Mouse (Mus musculus) neural tube, embryonic 11.5 days (tissue): ENCODE results near the gene Dppa3. TPM values are rescaled to one million over a fixed set of nuclear protein-coding genes. Genes with fewer than 3 reads are reported as not detected.
A peak's percentile ranks its signal among the peaks of the same experiment; 100 is the strongest.

ENCODE experiments used
- ATAC-seq: fragments of 200-750 bp; cut with Nextera tagmentation; 2 replicates; pipeline ENCODE4 v1.8.0; 2017; ENCODE audit warnings: moderate number of reproducible peaks, mild to moderate bottlenecking, moderate TSS enrichment, moderate library complexity; ENCODE audit not compliant: insufficient read depth, low FRiP score, low TSS enrichment
- DNase-seq: peaks from one replicate; pipeline ENCODE4 v3.0.0-alpha.2; 2015; ENCODE audit warnings: low spot score
- H3K27ac ChIP-seq: fragments of 300-500 bp; sonication (generic); 2 replicates; pipeline ENCODE4 v1.5.1; 2014; ENCODE audit warnings: low read depth, mild to moderate bottlenecking, low read length
- H3K27me3 ChIP-seq: fragments of 300-500 bp; sonication (generic); 2 replicates; pipeline ENCODE4 v1.6.1; 2014; ENCODE audit warnings: mild to moderate bottlenecking, low read length, mixed read lengths; ENCODE audit not compliant: control insufficient read depth, insufficient read depth
- H3K36me3 ChIP-seq: fragments of 300-500 bp; sonication (generic); 2 replicates; pipeline ENCODE4 v1.6.1; 2014; ENCODE audit warnings: mild to moderate bottlenecking, low read length, moderate library complexity, mixed read lengths; ENCODE audit not compliant: control insufficient read depth, insufficient read depth
- H3K4me1 ChIP-seq: fragments of 300-500 bp; sonication (generic); 2 replicates; pipeline ENCODE4 v1.6.1; 2014; ENCODE audit warnings: low read length, mixed read lengths; ENCODE audit not compliant: control insufficient read depth, insufficient read depth
- H3K4me2 ChIP-seq: fragments of 300-500 bp; sonication (generic); 2 replicates; pipeline ENCODE4 v1.6.1; 2014; ENCODE audit warnings: low read depth, mild to moderate bottlenecking, moderate library complexity
- H3K4me3 ChIP-seq: fragments of 300-500 bp; sonication (generic); 2 replicates; pipeline ENCODE4 v1.5.1; 2014; ENCODE audit warnings: low read depth, low read length
- H3K9ac ChIP-seq: fragments of 300-500 bp; sonication (generic); 2 replicates; pipeline ENCODE4 v1.6.1; 2014; ENCODE audit warnings: mild to moderate bottlenecking, low read length
- H3K9me3 ChIP-seq: fragments of 300-500 bp; sonication (generic); 2 replicates; pipeline ENCODE4 v1.6.1; 2016; ENCODE audit warnings: low read length; ENCODE audit not compliant: control insufficient read depth
- WGBS: fragments of 180-500 bp; shearing (Covaris S2); extraction: QIAGEN DNeasy Blood & Tissue Kit; methylation state at CpG from one replicate; pipeline ENCODE4 v1.1.7; 2014; 5-methylcytosine and 5-hydroxymethylcytosine counted together
- polyA plus RNA-seq: library from polyadenylated mRNA; unstranded; fragments of >200 nt; fragmentation: Nextera tagmentation; extraction: Ambion mirVana; gene quantifications from 2 replicates; pipeline ENCODE4 v1.2.1, GENCODE M21; 2014

Dppa3 gene
- polyA plus RNA-seq, 1 experiment from 2014 or later = not detected

DNA sequence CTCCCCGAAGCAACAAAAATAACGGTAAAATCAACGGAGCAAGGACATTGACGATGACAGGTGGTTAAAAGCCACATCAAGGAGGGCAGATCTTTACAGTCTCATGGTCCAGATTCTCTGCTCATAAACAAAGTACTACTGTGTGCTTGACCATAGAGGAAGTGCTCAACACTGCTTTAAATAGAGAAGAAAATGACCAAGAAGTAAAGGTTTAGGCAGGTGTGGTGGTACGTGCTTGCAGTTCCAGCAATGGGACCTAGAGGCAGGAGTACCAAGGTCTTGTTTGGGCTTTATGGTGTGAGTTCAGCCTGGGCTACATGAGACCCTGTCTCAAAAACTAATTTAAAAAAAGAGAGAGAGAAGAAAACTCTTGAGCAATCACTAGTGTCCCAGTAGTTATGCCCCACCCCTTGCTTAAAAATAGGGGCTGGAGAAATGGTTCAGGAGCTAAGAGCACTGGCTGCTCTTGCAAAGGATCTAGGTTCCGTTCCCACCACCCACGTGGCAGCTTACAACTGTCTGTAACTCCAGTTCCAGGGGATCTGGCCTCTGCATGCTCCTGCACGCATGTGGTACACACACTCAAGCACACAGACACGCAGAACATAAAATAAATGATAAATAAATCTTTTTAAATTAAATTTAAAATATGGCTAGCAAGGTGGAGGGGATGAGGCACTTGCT is 27.0 kb upstream of the Dppa3 start:
- H3K4me1 ChIP-seq = no peaks in the 10 kb centered on the region
- no peak overlapping the region for H3K27ac ChIP-seq
- no peaks in the 10 kb centered on the region for H3K27me3 ChIP-seq
- H3K9me3 ChIP-seq = no peaks in the 10 kb centered on the region
- WGBS = 89% methylated on average over 9 of the region's 9 CpGs
- H3K9ac ChIP-seq = no peak overlapping the region
- no peak overlapping the region for H3K4me3 ChIP-seq
- no peak for DNase-seq
- H3K36me3 ChIP-seq = no peaks in the 10 kb centered on the region
- no peak for ATAC-seq
- no peak overlapping the region for H3K4me2 ChIP-seq

GRCm38 (mm10) chr6:122600066-122600646 is 26.1 kb upstream of the Dppa3 start:
- Histone ChIP-seq H3K4me1 (no peaks in the 10 kb centered on the region), H3K4me2 (no peak overlapping the region), H3K27me3 (no peaks in the 10 kb centered on the region), H3K27ac (no peak overlapping the region), H3K4me3 (no peak overlapping the region), H3K36me3 (no peaks in the 10 kb centered on the region), H3K9ac (no peak overlapping the region), H3K9me3 (no peaks in the 10 kb centered on the region)
- ATAC-seq (no peak), DNase-seq (no peak)
- 86% methylated on average over 7 of the region's 7 CpGs for WGBS

DNA sequence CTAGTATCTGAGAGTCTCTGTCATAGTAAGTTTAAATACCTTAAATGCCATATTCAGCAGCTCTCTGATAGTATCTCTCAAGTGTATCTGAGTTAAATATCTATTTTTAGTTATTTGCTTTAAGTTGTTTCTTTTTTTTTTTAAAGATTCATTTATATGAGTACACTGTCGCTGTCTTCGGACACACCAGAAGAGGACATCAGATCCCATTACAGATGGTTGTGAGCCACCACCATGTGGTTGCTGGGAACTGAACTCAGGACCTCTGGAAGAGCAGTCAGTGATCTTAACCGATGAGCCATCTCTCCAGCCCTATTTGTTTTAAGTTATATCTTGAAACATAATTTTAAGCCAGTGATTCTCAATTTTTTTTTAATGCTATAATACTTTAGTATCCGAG is 25.2 kb upstream of the Dppa3 start:
- H3K36me3 ChIP-seq = no peaks in the 10 kb centered on the region
- no peak for DNase-seq
- H3K27ac ChIP-seq = no peak overlapping the region
- 93% methylated on average over 4 of the region's 4 CpGs for WGBS
- H3K4me2 ChIP-seq = no peak overlapping the region
- H3K9me3 ChIP-seq = no peaks in the 10 kb centered on the region
- H3K4me1 ChIP-seq = no peaks in the 10 kb centered on the region
- H3K4me3 ChIP-seq = no peak overlapping the region
- no peak overlapping the region for H3K9ac ChIP-seq
- ATAC-seq = no peak
- no peaks in the 10 kb centered on the region for H3K27me3 ChIP-seq

DNA sequence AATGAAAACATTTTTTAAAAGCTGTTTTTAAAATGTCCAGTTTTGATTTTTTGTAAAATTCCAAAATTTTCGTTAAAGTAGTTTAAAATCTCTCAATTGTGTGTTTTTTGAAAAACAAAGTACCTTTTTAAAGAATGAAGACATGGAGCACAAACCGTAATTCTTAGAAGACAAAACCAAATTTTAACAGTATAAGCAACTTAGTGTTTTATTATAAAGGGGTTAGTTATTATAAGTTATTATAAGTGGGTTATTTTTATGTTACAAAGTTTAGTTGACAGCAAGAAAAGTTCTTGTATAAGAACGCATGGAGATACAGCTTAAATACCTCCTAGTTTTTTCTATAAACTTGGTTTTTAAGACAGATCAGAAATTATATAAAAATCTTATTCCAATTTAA is 24.6 kb upstream of the Dppa3 start:
- Histone ChIP-seq H3K27me3 (no peaks in the 10 kb centered on the region), H3K4me1 (no peaks in the 10 kb centered on the region), H3K9me3 (no peaks in the 10 kb centered on the region), H3K4me2 (peak overlapping the region; percentile 60; the same call in 1 of the 2 replicates), H3K4me3 (no peak overlapping the region; the same call in 1 of the 2 replicates), H3K27ac (no peak overlapping the region), H3K9ac (no peak overlapping the region), H3K36me3 (no peaks in the 10 kb centered on the region)
- no peak for ATAC-seq
- no peak for DNase-seq
- WGBS = 93% methylated on average over 3 of the region's 3 CpGs

GRCm38 (mm10) chr6:122602242-122602991 is 23.8 kb upstream of the Dppa3 start, which contains the start of gene Apobec1:
Gene Apobec1, minus strand, starts transcription at chr6:122602444.
- H3K36me3 ChIP-seq = no peaks in the 10 kb centered on the region
- H3K4me1 ChIP-seq = no peaks in the 10 kb centered on the region
- H3K4me2 ChIP-seq = peak within 1 kb of the TSS; percentile 60
- no peak within 1 kb of the TSS for H3K27ac ChIP-seq
- DNase-seq = peak; percentile 61
- H3K9me3 ChIP-seq = no peaks in the 10 kb centered on the region
- peak within 1 kb of the TSS; percentile 61 for H3K9ac ChIP-seq
- WGBS = 8% methylated on average over 22 of the region's 22 CpGs
- no peaks in the 10 kb centered on the region for H3K27me3 ChIP-seq
- H3K4me3 ChIP-seq = peak within 1 kb of the TSS; percentile 28
- peak; percentile 65; the same call in 1 of the 2 replicates for ATAC-seq

GRCm38 (mm10) chr6:122602992-122603322 is 23.3 kb upstream of the Dppa3 start:
- no peak for DNase-seq
- Histone ChIP-seq H3K9me3 (no peaks in the 10 kb centered on the region), H3K4me2 (no peak overlapping the region), H3K4me3 (no peak overlapping the region), H3K9ac (no peak overlapping the region), H3K27ac (no peak overlapping the region), H3K36me3 (no peaks in the 10 kb centered on the region), H3K27me3 (no peaks in the 10 kb centered on the region), H3K4me1 (no peaks in the 10 kb centered on the region)
- WGBS = 58% methylated on average over 1 of the region's 1 CpGs
- no peak for ATAC-seq

DNA sequence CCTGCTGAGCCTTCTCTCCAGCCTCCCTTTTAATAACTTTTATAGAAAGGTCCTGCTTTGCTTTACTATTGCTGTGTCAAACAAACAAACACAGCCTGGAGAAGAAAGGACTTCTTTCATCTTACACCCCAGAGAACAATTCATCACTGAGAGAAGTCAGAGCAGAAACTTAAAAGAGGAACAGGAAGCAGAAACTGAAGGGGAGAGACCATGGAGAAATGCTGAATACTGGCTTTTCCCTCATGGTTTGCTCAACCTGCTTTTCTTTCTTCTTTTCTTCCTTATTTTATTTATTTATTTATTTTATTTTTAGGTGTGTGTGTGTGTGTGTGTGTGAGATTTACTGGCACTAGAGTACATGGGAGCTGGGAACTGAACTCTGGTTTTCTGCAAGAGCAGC is 21.9 kb upstream of the Dppa3 start:
- Histone ChIP-seq H3K27me3 (no peaks in the 10 kb centered on the region), H3K9ac (no peak overlapping the region), H3K9me3 (no peaks in the 10 kb centered on the region), H3K4me1 (no peaks in the 10 kb centered on the region), H3K27ac (no peak overlapping the region), H3K4me2 (no peak overlapping the region), H3K36me3 (no peaks in the 10 kb centered on the region), H3K4me3 (no peak overlapping the region)
- no peak for ATAC-seq
- no peak for DNase-seq

DNA sequence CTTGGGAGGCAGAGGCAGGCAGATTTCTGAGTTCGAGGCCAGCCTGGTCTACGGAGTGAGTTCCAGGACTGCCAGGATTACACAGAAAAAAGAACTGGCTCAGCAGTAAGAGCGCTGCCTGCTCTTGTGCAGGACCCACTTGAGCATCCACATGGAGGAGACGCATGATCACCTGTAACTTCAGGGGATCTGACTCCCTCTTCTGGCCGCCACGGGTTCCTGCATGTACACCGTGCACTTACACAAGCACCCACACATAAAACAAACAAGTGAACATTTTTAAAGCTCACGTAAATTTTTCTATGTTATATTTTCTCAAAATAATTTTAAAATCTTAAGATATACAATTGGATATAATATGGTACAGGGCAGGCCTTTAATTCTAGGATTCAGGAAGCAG is 20.7 kb upstream of the Dppa3 start:
- WGBS = 90% methylated on average over 8 of the region's 8 CpGs
- no peak overlapping the region for H3K4me2 ChIP-seq
- no peak for DNase-seq
- ATAC-seq = no peak
- H3K4me1 ChIP-seq = no peaks in the 10 kb centered on the region
- no peaks in the 10 kb centered on the region for H3K27me3 ChIP-seq
- no peak overlapping the region for H3K9ac ChIP-seq
- H3K27ac ChIP-seq = no peak overlapping the region
- H3K36me3 ChIP-seq = no peaks in the 10 kb centered on the region
- no peak overlapping the region for H3K4me3 ChIP-seq
- no peaks in the 10 kb centered on the region for H3K9me3 ChIP-seq

DNA sequence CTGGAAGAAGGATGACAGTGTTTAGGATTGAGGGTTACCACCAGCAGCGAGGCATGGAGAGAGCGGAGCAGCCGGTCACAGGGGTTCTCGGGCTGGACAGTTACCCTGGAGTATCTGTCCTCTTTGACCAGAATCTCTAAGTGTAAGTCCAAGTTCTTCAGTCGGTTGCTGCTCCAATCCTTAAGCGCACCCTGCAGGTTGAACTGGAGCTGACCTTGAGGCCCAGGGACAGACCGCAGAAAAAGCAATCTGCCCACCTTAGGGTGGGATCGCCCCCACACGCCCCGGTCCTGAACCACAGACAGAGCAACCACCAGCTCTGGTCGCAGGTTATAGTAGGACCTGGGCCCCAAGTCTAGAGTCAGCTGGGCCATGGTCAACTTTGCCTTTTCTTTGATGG is 19.5 kb upstream of the Dppa3 start:
- WGBS = 94% methylated on average over 11 of the region's 11 CpGs
- H3K4me3 ChIP-seq = no peak overlapping the region
- no peaks in the 10 kb centered on the region for H3K4me1 ChIP-seq
- no peaks in the 10 kb centered on the region for H3K36me3 ChIP-seq
- no peak overlapping the region for H3K4me2 ChIP-seq
- H3K27me3 ChIP-seq = no peaks in the 10 kb centered on the region
- DNase-seq = no peak
- H3K27ac ChIP-seq = no peak overlapping the region
- ATAC-seq = no peak
- H3K9me3 ChIP-seq = no peaks in the 10 kb centered on the region
- no peak overlapping the region for H3K9ac ChIP-seq
